Mouse (Mus musculus) heart, embryonic 11.5 days (tissue): ENCODE data around the gene Setd2. TPM values are rescaled to one million over a fixed set of nuclear protein-coding genes. Genes with fewer than 3 reads are reported as not detected.

Experiments used
- ATAC-seq: fragments of 200-750 bp; cut with Nextera tagmentation; replicated peaks from 2 replicates; pipeline ENCODE4 v1.8.0; 2017; ENCODE audit warnings: moderate library complexity; ENCODE audit not compliant: insufficient number of reproducible peaks, low FRiP score, low TSS enrichment
- H3K27ac ChIP-seq: fragments of 300-500 bp; sonication (generic); 2 replicates; pipeline ENCODE4 v1.5.1; 2014; ENCODE audit warnings: mild to moderate bottlenecking, low read depth, low read length
- H3K27me3 ChIP-seq: fragments of 300-500 bp; sonication (generic); 2 replicates; pipeline ENCODE4 v1.6.1; 2014; ENCODE audit warnings: mild to moderate bottlenecking, low read length, mixed read lengths; ENCODE audit not compliant: control insufficient read depth, insufficient read depth
- H3K36me3 ChIP-seq: fragments of 300-500 bp; sonication (generic); 2 replicates; pipeline ENCODE4 v1.6.1; 2014; ENCODE audit warnings: mild to moderate bottlenecking, low read length, moderate library complexity, mixed read lengths; ENCODE audit not compliant: control insufficient read depth, insufficient read depth
- H3K4me1 ChIP-seq: fragments of 300-500 bp; sonication (generic); 2 replicates; pipeline ENCODE4 v1.6.1; 2014; ENCODE audit warnings: low read length; ENCODE audit not compliant: control insufficient read depth, insufficient read depth
- H3K4me2 ChIP-seq: fragments of 300-500 bp; sonication (generic); 2 replicates; pipeline ENCODE4 v1.6.1; 2014; ENCODE audit warnings: mild to moderate bottlenecking, moderate library complexity
- H3K4me3 ChIP-seq: fragments of 300-500 bp; sonication (generic); 2 replicates; pipeline ENCODE4 v1.5.1; 2014; ENCODE audit warnings: low read depth, low read length
- H3K9ac ChIP-seq: fragments of 300-500 bp; sonication (generic); 2 replicates; pipeline ENCODE4 v1.6.1; 2014; ENCODE audit warnings: mild to moderate bottlenecking, low read depth, low read length, moderate library complexity
- H3K9me3 ChIP-seq: fragments of 300-500 bp; sonication (generic); replicated peaks from 2 replicates; pipeline ENCODE4 v1.6.1; 2016; ENCODE audit warnings: low read length; ENCODE audit not compliant: control insufficient read depth
- WGBS: fragments of 180-500 bp; shearing (Covaris S2); extraction: QIAGEN DNeasy Blood & Tissue Kit; methylation state at CpG from one replicate; pipeline ENCODE4 v1.1.7; 2014; ENCODE audit not compliant: insufficient replicate concordance; 5-methylcytosine and 5-hydroxymethylcytosine counted together
- polyA plus RNA-seq: library from polyadenylated mRNA; unstranded; fragments of >200 nt; fragmentation: Nextera tagmentation; extraction: Ambion mirVana; gene quantifications from 2 replicates; pipeline ENCODE4 v1.2.1, GENCODE M21; 2014

Setd2 gene
- polyA plus RNA-seq = 33.0 and 39.0 TPM in 2 replicates

DNA sequence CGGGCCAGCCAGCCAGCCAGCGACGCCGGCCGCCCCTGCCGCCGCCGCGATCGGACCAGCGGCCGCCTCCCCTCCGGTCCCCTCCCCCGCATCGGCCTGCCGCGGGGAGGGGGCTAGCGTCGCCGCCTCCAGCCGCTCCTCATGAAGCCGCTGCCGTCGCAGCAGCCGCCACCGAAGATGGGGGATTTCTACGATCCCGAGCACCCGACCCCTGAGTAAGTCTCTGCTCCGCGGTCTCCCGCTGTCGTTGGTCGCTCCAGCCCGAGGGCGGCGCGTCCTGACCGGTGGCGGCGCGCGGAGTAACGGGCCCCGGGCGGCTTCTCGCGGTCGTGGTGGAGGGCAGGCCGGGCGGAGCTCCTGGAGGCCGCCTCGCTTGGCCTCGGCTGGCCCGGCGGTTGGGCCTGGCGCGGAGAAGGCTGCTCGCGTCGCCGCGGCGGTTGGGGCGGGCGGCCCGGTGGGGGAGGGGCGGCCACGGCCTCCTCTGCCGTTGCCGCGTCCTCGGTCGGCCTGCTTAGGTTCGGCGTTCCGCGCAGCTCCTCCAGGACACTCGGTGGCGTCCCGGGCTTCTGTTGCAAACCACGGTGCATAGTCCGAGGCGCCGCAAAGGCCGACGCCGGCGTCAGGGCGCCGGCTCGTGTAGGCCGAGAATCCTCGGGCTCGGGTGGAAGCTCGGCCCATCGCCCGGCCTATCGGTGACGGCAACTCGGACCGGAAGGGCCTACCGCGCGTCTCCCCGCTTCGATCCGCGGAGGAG is at the start of gene Setd2:
Gene Setd2, plus strand, starts transcription at position 60 of the 754 bp plus-strand sequence.
- WGBS = under 1% methylated on average over 71 of the region's 109 CpGs
- Histone ChIP-seq H3K9ac (peak within 1 kb of the TSS; percentile 100), H3K4me1 (peaks cover 19% of the 10 kb centered on the region), H3K9me3 (no peaks in the 10 kb centered on the region), H3K4me3 (peak within 1 kb of the TSS; percentile 97), H3K36me3 (no peaks in the 10 kb centered on the region), H3K27ac (peak within 1 kb of the TSS; percentile 100), H3K27me3 (no peaks in the 10 kb centered on the region), H3K4me2 (peak within 1 kb of the TSS; percentile 86)
- ATAC-seq = peak; percentile 58

DNA sequence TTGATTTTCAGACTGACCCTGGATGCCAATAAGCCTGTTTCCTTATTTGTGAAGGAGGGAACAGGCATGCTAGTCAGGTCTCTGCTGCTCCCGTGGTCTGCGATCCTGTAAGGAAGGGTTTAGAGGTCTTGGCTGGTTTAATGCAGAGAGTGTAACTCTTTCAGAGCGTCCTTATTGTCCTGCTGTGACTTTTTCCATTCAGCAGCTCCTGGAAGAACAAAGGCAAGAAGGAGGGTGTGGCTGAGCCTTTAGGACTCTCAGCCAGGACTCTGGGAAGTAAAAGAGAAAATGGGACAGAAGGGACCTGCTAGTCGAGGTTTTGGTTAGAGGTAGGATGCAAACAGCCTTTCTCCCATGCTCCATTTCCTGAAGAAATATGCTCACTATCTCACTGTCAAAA is 43.6 kb upstream of the Setd2 start:
- ATAC-seq = no peak
- Histone ChIP-seq H3K27me3 (no peaks in the 10 kb centered on the region), H3K4me1 (no peaks in the 10 kb centered on the region), H3K36me3 (no peaks in the 10 kb centered on the region), H3K9me3 (0 out of 2 replicates have a peak, but pooled peaks cover 3% of the 10 kb centered on the region), H3K4me2 (no peak overlapping the region), H3K9ac (no peak overlapping the region), H3K27ac (no peak overlapping the region), H3K4me3 (no peak overlapping the region)
- WGBS = 59% methylated on average over 4 of the region's 4 CpGs

DNA sequence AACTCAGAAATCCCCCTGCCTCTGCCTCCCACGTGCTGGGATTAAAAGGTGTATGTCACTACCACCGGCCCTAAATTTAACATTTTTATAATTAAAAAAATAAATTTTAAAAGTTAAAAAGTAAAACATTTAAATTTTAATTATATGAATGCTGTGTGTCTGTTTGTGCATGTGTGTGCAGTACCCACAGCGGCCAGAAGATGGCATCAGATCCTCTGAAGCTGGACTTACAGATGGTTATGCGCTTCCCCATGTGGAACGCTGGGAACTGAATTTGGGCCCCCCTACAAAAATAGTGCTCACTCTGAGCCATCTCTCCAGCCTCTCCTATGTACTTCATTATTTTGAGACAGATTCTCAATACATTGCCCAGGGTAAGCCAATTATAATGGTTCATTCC is 41.5 kb upstream of the Setd2 start:
- H3K27me3 ChIP-seq = no peaks in the 10 kb centered on the region
- no peak for ATAC-seq
- WGBS = 58% methylated on average over 5 of the region's 5 CpGs

DNA sequence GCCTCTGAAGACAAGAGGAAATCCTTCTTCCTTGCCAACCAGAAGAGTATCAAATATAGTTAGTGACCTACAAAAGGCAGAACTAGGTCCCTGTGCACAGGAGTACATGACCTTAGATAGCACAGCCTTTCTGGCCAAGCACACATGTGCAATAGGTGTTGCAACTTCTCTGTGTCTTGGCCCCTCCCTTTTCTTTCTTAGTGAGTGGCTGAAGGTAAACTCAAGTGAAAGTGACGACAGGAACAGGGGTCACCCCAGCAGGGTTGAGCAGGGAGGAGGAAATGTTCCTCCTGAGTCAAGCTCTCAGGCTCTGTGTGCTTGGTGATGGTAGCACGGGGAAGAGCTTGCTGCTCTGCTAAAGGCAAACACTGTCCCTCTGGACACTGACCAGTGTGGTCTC is 6.7 kb upstream of the Setd2 start:
- no peak overlapping the region for H3K4me2 ChIP-seq
- H3K27me3 ChIP-seq = no peaks in the 10 kb centered on the region
- whole genome bisulfite sequencing = 46% methylated on average over 2 of the region's 2 CpGs
- H3K9me3 ChIP-seq = no peaks in the 10 kb centered on the region
- H3K36me3 ChIP-seq = no peaks in the 10 kb centered on the region
- H3K27ac ChIP-seq = no peak overlapping the region
- H3K4me3 ChIP-seq = no peak overlapping the region
- no peaks in the 10 kb centered on the region for H3K4me1 ChIP-seq
- no peak overlapping the region for H3K9ac ChIP-seq
- no peak for ATAC-seq

More for the DNA sequence above, 41.5 kb upstream of the Setd2 start:
- H3K9ac ChIP-seq = no peak overlapping the region
- no peak overlapping the region for H3K27ac ChIP-seq
- H3K36me3 ChIP-seq = no peaks in the 10 kb centered on the region
- no peaks in the 10 kb centered on the region for H3K4me1 ChIP-seq
- H3K4me3 ChIP-seq = no peak overlapping the region
- H3K9me3 ChIP-seq = 0 out of 2 replicates have a peak, but pooled peaks cover 3% of the 10 kb centered on the region
- no peak overlapping the region for H3K4me2 ChIP-seq

DNA sequence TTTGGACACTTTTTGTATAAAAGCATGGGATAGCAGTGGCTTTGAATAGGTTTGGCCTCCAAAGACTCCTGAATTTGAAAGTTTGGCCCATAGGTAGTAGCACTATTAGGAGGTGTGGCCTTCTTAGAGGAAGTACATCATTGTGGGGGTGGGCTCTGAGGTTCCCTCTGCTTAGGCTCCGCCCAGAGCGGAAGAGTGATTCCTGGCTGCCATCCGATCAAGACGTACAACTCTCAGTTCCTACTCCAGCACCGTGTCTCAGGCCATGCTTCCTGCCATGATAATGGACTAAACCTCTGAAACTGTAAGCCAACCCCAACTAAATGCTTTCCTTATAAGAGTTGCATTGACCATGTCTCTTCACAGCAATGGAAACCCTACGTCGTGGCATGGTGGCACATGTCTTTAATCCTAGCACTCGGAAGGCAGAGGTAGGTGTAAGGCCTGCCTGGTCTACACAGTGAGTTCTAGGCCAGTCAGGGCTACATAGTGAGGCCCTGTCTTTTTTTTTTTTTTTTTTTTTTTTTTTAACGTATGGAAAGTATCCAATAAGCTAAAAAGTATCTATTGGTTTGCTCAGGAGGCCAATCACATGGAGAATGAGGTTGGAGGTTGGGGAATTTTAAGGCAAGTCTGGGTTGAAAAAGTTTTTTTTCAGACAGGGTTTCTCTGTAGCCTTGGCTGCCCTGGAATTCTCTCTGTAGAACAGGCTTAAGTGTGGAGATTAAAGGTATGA is 3.2 kb upstream of the Setd2 start:
- Histone ChIP-seq H3K27ac (no peak overlapping the region), H3K9me3 (no peaks in the 10 kb centered on the region), H3K36me3 (no peaks in the 10 kb centered on the region), H3K4me2 (peak overlapping the region; percentile 29; the same call in 1 of the 2 replicates), H3K27me3 (no peaks in the 10 kb centered on the region), H3K4me3 (no peak overlapping the region; the same call in 1 of the 2 replicates), H3K9ac (no peak overlapping the region), H3K4me1 (peaks cover 9% of the 10 kb centered on the region)
- no peak for ATAC-seq
- WGBS = 38% methylated on average over 9 of the region's 9 CpGs

DNA sequence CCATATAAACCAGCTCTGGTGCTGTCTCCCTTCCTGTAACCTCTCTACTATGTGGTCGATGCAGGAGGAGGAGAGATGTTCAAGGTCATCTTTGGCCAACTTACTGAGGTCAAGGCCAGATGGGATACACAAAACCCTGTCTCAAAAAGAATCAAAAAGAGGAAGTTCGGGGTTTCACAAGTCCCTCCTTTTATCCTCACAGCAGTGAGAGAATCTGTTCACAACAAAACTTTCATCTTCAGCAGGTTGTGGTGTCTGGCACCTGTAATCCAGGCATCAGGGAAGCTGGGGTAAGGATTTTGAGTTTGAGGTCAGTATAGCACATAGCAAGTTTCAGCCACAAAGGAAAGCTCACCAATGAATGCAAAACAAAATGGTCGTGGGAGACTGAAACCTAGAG is 1.7 kb upstream of the Setd2 start:
- Histone ChIP-seq H3K4me2 (no peak overlapping the region), H3K4me1 (peaks cover 19% of the 10 kb centered on the region), H3K9me3 (no peaks in the 10 kb centered on the region), H3K27me3 (no peaks in the 10 kb centered on the region), H3K4me3 (no peak overlapping the region), H3K27ac (no peak overlapping the region), H3K36me3 (no peaks in the 10 kb centered on the region), H3K9ac (no peak overlapping the region)
- WGBS = 55% methylated on average over 3 of the region's 3 CpGs
- ATAC-seq = no peak

DNA sequence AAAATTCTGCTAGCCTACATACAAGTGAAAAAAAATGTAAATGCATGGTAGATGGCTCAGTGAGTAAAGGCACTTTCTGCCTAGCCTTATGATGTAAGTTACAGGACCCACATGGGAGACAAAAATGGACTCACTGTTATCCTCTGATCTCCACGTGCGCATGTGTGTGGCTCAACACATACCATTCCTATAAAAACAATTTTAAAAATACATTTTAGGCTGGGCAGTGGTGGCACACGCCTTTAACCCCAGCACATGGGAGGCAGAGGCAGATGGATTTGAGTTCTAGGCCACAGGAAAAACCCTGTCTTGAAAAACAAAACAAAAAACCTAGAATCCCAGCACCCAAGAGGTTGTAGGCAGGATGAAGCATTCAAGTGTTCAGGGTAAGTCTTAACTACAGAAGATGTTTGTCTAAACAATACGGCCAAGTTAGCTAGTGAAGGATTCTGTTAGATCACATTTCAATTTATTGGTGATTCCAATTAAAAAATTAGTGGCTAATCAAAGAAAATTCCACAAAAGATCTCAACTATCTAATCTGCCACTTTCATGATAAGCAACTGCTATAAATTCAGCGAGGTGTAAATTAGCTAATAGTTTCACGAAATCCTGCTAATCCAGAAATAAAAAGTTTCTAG is 1.1 kb upstream of the Setd2 start:
- ATAC-seq = no peak
- peaks cover 19% of the 10 kb centered on the region for H3K4me1 ChIP-seq
- H3K9me3 ChIP-seq = no peaks in the 10 kb centered on the region
- WGBS = 27% methylated on average over 6 of the region's 6 CpGs
- no peaks in the 10 kb centered on the region for H3K36me3 ChIP-seq
- H3K27me3 ChIP-seq = no peaks in the 10 kb centered on the region
- peak overlapping the region; percentile 97 for H3K4me3 ChIP-seq
- peak overlapping the region; percentile 100 for H3K27ac ChIP-seq
- peak overlapping the region; percentile 65 for H3K4me2 ChIP-seq
- H3K9ac ChIP-seq = peak overlapping the region; percentile 16; the same call in 1 of the 2 replicates

DNA sequence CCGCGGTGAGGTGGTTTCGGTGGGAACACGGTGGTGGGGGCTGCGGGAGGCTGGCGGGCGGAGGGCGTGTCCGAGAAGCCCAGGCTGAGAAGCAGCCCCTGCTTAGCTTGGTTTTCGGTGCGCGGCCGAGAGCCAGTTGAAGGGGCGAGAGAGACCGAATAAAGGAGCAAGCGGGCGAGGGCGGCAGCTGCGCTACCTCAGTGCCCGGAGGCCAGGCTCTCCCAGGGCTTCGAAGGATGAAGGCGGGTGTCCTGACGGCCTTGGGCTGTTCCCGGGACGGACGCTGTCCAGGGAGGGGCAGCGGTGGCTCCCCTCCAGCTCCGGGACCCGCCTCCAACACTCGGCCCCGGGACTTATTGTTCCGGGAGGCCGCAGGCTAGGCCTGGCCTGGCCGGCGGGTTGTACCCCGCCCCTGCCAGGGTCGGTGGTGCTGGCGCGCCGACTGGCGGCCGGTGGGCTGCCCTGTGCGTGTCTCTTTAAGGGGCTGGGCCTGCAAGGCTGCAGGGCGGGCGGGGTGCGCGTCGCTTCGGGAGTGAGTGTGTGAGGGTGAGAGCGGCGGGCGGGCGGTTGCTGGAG is 395 bp upstream of the Setd2 start:
- H3K4me2 ChIP-seq = peak overlapping the region; percentile 65
- H3K4me3 ChIP-seq = peak overlapping the region; percentile 97
- no peaks in the 10 kb centered on the region for H3K36me3 ChIP-seq
- no peaks in the 10 kb centered on the region for H3K27me3 ChIP-seq
- ATAC-seq = peak; percentile 99
- under 1% methylated on average over 41 of the region's 53 CpGs for WGBS
- peaks cover 19% of the 10 kb centered on the region for H3K4me1 ChIP-seq
- peak overlapping the region; percentile 100 for H3K27ac ChIP-seq
- no peaks in the 10 kb centered on the region for H3K9me3 ChIP-seq
- peak overlapping the region; percentile 100 for H3K9ac ChIP-seq
